Mouse (Mus musculus) brain, embryonic 18.5 days (tissue): ENCODE measurements around the gene Gnpat.
"Not testable (repeated sequence)": the region's sequence is repeated elsewhere in the genome, so short reads cannot be mapped to it uniquely, and the experiment has no call there.

Experiments
- DNase-seq: peaks from one replicate; pipeline ENCODE4 v3.0.0-alpha.2; 2012; ENCODE audit warnings: low read depth, low spot score

Gene Gnpat

DNA sequence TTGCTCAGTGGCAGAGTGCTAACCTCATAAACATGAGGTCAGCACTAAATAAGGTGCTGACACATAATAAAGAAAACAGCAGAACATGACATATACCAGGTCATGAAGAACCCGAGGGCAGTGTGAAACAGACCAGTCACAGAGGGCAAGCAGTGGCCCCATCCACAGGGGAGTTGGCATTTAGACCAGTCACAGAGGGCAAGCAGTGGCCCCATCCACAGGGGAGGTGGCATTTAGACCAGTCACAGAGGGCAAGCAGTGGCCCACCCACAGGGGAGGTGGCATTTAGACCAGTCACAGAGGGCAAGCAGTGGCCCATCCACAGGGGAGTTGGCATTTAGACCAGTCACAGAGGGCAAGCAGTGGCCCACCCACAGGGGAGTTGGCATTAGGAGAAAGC lies 19.9 kb upstream of the Gnpat start:
- not testable (repeated sequence) for DNase-seq

DNA sequence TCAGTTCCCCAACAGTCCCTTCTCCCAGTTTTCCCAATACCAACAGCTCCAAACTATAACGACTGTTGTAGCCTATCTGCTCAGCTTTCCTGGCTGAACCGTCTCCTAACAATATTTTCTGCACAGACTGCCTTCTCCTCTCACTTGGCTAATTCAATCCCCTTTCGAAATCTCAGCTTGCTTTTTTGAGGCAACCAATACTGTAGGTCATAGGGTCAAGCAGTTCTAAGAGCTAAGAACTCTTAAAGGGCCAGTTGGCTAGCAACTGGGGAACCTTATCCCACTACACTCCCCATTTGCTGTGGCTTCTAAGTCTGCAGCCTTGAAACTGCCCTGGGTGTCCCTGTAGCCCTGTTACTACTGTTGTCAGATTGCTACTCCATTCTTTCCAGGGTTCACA lies 17.7 kb upstream of the Gnpat start:
- no peak for DNase-seq

DNA sequence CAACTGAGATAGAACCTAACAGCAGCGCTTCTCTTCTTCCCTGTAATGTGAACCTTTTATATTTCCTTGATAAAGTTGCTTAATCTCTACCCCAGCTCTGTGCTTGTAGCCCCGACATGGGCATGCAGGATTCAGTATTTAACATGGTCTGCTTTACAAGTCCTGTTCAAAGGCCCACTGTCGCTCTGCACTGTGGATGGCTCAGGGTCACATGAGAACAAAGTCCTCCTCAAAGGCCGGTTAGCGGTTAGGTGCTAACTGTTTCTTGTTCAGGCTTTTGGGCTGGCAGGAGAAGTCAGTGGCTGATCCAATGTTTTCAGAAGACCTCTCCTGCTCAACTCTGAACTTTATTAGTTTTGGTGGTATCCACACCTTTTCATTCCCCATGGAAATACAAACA lies 17.3 kb upstream of the Gnpat start:
- no peak for DNase-seq

DNA sequence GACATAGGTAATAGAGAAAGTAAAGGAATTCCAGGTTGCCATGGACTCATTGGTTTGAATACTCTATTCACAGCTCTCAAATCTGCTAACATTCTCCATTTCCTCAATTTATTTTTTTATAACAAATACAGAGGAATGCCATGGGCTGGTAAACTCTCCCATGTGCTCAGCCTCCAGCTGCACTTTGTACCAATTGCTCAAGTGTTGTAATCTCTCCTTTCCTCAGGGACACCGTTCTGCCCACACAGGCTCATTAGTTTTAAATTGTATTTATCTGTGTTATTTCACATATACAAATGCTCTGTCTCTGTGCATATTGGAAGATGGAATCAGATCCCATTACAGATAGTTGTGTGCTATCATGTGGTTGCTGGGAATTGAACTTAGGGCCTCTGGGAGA lies 9.3 kb upstream of the Gnpat start:
- no peak for DNase-seq

- DNase-seq = no peak
Measured at GRCm38 (mm10) chr8:124859466-124859865, 3.4 kb upstream of the Gnpat start.

- DNase-seq = no peak
Measured at GRCm38 (mm10) chr8:124860188-124860587, 2.6 kb upstream of the Gnpat start.

DNA sequence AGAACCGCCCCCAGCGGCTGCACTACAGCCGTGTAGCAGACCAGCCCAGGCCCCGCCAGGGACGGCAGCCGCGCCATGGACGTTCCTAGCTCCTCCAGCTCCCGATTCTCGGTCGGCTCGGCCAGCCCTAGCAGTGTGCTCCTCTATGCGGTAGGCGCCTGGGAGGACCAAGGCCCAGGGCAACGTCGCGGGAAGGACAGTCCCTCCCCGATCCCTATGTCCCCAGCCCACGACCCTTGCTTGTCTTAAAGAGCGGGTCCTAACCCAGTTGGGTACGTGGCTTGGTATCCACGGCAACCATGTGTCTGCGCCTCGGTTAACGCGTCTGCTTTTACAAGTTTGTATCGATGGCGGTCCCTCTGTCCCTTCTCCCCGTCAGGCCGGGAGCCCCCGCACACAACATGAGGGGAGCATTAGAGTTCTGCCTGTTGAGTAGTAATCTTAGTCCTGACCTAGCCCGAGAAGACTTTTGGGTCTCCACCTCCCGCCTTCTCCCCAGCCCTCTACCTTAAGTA lies 387 bp downstream of the Gnpat start:
- no peak for DNase-seq

- no peak for DNase-seq
Measured at GRCm38 (mm10) chr8:124863729-124864128, 896 bp downstream of the Gnpat start.

DNA sequence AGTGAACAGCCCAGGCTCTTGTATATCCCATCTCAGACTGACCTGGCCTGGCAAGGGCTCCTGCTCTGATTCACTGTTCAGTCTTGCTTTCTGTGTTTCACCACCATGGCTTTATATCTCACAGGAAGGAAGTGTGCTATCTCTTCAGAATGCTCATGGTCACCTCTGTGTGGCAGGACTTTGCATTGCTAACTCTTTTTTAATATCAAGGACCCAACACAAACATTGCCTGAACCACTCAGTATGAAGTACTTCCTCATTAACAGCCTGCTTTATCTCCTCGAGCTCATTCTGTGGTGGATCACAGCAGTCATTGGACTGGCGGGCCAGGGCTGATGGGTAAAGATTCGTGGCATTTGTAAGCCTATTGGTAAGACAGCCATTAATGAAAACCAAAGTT lies 3.8 kb downstream of the Gnpat start:
- no peak for DNase-seq

GRCm38 (mm10) chr8:124867126-124867525 lies 4.3 kb downstream of the Gnpat start:
- no peak for DNase-seq

DNA sequence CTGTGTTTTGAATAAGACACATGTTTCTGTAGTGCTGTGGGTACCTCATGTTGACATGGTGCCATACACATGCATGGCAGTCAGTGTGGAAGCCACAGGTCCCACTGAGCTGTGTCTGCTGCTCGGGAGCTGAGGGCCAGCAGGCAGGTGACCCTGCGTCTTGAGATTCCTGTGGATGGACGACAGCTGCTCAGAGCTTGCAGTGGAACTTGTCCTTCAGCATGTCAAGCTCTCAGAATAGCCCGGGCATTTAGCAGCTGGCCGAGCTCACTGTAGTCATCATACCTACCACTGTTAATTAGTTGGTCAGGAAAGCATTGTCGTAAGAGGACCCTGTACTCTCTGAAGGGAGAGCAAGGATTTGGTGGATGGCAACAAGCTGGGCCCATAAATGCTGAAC lies 6.9 kb downstream of the Gnpat start:
- no peak for DNase-seq

DNA sequence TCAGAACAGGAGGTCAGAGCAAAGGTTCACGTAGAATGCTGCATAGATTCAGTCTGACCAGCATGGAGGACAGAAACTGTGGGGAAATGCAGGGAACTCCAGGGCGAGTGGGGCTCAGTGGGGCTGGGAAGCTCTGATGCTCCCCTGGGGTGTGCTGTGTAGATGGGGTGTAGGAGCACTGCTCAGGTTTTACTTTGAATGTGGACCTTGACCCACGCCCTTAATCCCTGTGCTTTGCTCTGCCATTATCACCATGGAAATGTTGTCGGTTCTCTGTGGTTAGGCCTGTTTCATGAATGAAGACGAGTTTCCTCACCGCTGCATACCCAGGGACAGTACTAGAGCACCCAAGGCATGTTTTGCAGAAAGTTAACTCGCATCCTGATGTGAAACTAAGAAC lies 8.6 kb downstream of the Gnpat start:
- DNase-seq = no peak

DNA sequence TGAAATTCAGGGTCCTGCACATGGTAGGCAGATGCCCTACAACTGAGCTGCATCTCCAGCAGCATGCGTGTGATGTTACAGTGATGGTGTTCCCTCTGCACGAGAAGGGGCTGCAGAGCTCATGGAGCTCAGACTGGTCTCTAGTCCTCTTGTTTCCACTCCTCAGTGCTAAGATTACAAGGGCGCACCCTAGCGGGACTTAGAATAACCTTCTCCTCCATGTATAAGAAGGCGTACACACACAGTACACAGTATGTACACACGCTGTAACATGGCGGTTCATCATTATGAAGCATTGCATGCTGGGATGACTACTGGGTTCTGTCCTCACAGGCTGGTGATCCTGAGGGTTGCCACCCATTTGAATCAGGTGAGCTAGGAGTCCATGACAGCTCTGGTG lies 9.2 kb downstream of the Gnpat start:
- no peak for DNase-seq

GRCm38 (mm10) chr8:124872690-124873089 lies 9.9 kb downstream of the Gnpat start:
- no peak for DNase-seq

GRCm38 (mm10) chr8:124878141-124878540 lies 15.3 kb downstream of the Gnpat start:
- no peak for DNase-seq

DNA sequence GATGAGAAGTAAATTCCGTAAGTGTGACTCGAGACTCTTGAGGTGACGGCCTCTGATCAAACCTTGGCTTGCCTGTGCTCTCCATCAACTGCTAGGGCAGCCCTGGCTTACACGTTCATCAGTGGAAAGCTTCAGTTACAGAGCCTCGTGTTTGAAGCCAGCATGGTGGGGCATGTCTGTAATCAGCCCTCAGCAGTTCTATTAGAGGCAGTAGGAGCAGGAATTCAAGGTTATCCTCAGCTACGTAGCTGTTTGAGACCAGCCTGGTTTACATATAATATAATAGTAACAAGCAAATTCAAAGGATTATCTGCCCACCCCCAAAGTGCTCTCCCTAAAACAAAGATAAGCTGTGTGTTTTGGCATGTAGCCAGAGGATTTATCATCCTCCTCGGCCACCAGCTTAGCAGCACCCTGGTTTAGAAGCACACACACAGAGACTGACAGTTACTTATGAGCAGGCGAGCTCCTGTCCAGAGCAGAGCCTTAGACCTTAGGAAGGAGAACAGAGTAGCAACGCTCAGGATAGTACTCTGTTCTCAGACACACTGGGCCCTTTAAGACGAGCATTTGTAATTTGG lies 16.2 kb downstream of the Gnpat start:
- DNase-seq = no peak

DNA sequence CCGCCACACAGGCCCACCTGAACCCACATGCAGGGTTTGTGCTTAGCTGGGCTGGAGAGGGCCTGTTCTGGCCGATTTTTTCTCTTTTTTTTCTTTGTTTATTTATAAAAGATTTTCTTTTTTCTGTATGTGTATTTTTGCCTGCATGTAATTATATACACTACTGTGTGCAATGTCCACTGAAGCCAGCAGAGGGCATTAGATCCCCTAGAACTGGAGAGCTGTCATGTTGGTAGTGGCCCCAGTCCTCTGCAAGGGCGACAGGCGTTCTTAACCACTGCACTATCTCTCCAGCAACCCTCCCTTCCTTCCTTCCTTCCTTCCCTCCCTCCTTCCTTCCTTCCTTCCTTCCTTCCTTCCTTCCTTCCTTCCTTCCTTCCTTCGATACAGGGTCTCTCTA lies 25.6 kb downstream of the Gnpat start:
- no peak for DNase-seq

- DNase-seq = no peak
Measured at GRCm38 (mm10) chr8:124892596-124892995, 29.8 kb downstream of the Gnpat start.

GRCm38 (mm10) chr8:124896010-124896631 lies 33.3 kb downstream of the Gnpat start:
- DNase-seq = no peak

GRCm38 (mm10) chr8:124896632-124897385 lies 34.0 kb downstream of the Gnpat start:
- DNase-seq = no peak

- DNase-seq = peak; percentile 92
Measured at GRCm38 (mm10) chr8:124897386-124898250, 34.8 kb downstream of the Gnpat start, which contains the start of the genes Exoc8 and Sprtn. Gene Exoc8, minus strand, starts transcription at chr8:124897705. Gene Sprtn, plus strand, starts transcription at chr8:124897886.
